Mouse (Mus musculus): ENCODE results near the gene Man2b1. TPM values are rescaled to one million over a fixed set of nuclear protein-coding genes. Genes with fewer than 3 reads are reported as not detected.

Man2b1 gene
- polyA plus RNA-seq, 1 experiment from 2014 or later: 41.5 TPM

DNA sequence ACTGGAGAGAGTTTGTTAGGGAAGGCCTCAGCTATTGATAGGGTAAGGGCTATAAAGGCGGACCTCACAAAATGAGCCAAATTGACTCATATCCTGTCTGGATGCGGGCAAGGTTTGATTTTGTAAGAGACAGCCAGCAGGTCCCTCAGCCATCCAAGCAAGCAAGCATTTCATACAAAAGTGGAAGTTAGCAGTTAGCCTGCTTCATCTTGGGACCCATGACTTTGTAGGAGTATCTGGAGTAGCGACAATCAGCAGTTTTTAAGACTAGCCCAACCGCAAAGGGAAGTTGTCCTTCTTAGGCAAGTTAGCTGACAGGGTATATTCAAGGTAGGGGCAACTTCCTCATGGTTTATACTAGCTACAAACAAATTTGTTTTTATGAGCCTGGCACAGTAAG lies 59.4 kb downstream of the Man2b1 start:
- Histone ChIP-seq H3K9me3 (replicated peaks) (peaks cover 12% of the 10 kb centered on the region), H3K4me1 (no peaks in the 10 kb centered on the region), H3K9ac (no peak overlapping the region), H3K27ac (no peak overlapping the region), H3K4me2 (no peak overlapping the region), H3K4me3 (replicated peaks) (no peak overlapping the region), H3K36me3 (no peaks in the 10 kb centered on the region), H3K27me3 (no peaks in the 10 kb centered on the region)
- 96% methylated on average over 4 of the region's 4 CpGs for WGBS
- ATAC-seq (replicated peaks; ENCODE audit: low FRiP score): no peak

Small RNA genes lying within 50 kb of the gene (microRNA-seq; reads per million reads assigned to microRNA genes)
- gene Gm23388 (1.2 reads per million), gene Mir7070 (0.89 reads per million)

Other genes with a start within 250 kb of the Man2b1 start
- gene Rad23a, start 242.6 kb upstream of the Man2b1 start, polyA plus RNA-seq (2015; fragmentation: Nextera tagmentation; extraction: Ambion mirVana): 112 and 122 TPM in 2 replicates
- 1,039 and 1,041 TPM in 2 replicates for gene Calr, start 236.3 kb upstream of the Man2b1 start, polyA plus RNA-seq (2015; fragmentation: Nextera tagmentation; extraction: Ambion mirVana)
- gene Farsa, start 226.3 kb upstream of the Man2b1 start, polyA plus RNA-seq (2015; fragmentation: Nextera tagmentation; extraction: Ambion mirVana): 102 and 103 TPM in 2 replicates
- gene Syce2, start 211.2 kb upstream of the Man2b1 start, polyA plus RNA-seq (2015; fragmentation: Nextera tagmentation; extraction: Ambion mirVana): 66.5 and 70.3 TPM in 2 replicates
- 49.8 and 51.2 TPM in 2 replicates for gene Gcdh, start 189.3 kb upstream of the Man2b1 start, polyA plus RNA-seq (2015; fragmentation: Nextera tagmentation; extraction: Ambion mirVana)
- gene Klf1, start 181.3 kb upstream of the Man2b1 start, polyA plus RNA-seq (2015; fragmentation: Nextera tagmentation; extraction: Ambion mirVana): 3.4 and 7.2 TPM in 2 replicates
- 8.3 and 8.6 TPM in 2 replicates for gene Dnase2a, start 174.7 kb upstream of the Man2b1 start, polyA plus RNA-seq (2015; fragmentation: Nextera tagmentation; extraction: Ambion mirVana)
- gene Mast1, start 145.9 kb upstream of the Man2b1 start, polyA plus RNA-seq (2015; fragmentation: Nextera tagmentation; extraction: Ambion mirVana): 0.40 and 0.48 TPM in 2 replicates
- 0.45 and 0.49 TPM in 2 replicates for gene Rtbdn, start 136.3 kb upstream of the Man2b1 start, polyA plus RNA-seq (2015; fragmentation: Nextera tagmentation; extraction: Ambion mirVana)
- not detected in 2 replicates for gene Gm49661, start 113.8 kb upstream of the Man2b1 start, polyA plus RNA-seq (2015; fragmentation: Nextera tagmentation; extraction: Ambion mirVana)
- 808 and 824 TPM in 2 replicates for gene Prdx2, start 113.7 kb upstream of the Man2b1 start, polyA plus RNA-seq (2015; fragmentation: Nextera tagmentation; extraction: Ambion mirVana)
- gene Rnaseh2a, start 113.5 kb upstream of the Man2b1 start, polyA plus RNA-seq (2015; fragmentation: Nextera tagmentation; extraction: Ambion mirVana): 125 and 129 TPM in 2 replicates
- 9.6 TPM in 2 replicates for gene Junb, start 104.6 kb upstream of the Man2b1 start, polyA plus RNA-seq (2015; fragmentation: Nextera tagmentation; extraction: Ambion mirVana)
- gene Hook2, start 92.7 kb upstream of the Man2b1 start, polyA plus RNA-seq (2015; fragmentation: Nextera tagmentation; extraction: Ambion mirVana): 25.3 and 27.0 TPM in 2 replicates
- gene Best2, start 68.7 kb upstream of the Man2b1 start, polyA plus RNA-seq (2015; fragmentation: Nextera tagmentation; extraction: Ambion mirVana): 0.10 TPM in 1 of 2 replicates, not detected in the other
- gene Asna1, start 58.0 kb upstream of the Man2b1 start, polyA plus RNA-seq (2015; fragmentation: Nextera tagmentation; extraction: Ambion mirVana): 133 and 143 TPM in 2 replicates
- gene Trir, start 56.4 kb upstream of the Man2b1 start, polyA plus RNA-seq (2015; fragmentation: Nextera tagmentation; extraction: Ambion mirVana): 119 and 120 TPM in 2 replicates
- 25.8 and 30.0 TPM in 2 replicates for gene Tnpo2, start 46.4 kb upstream of the Man2b1 start, polyA plus RNA-seq (2015; fragmentation: Nextera tagmentation; extraction: Ambion mirVana)
- gene Fbxw9, start 23.2 kb upstream of the Man2b1 start, polyA plus RNA-seq (2015; fragmentation: Nextera tagmentation; extraction: Ambion mirVana): 28.9 and 32.1 TPM in 2 replicates
- gene Gm5741, start 15.3 kb upstream of the Man2b1 start, polyA plus RNA-seq (2015; fragmentation: Nextera tagmentation; extraction: Ambion mirVana): 0.66 and 0.82 TPM in 2 replicates
- 68.8 and 72.3 TPM in 2 replicates for gene Dhps, start 11.5 kb upstream of the Man2b1 start, polyA plus RNA-seq (2015; fragmentation: Nextera tagmentation; extraction: Ambion mirVana)
- gene Wdr83os, start 2.5 kb upstream of the Man2b1 start, polyA plus RNA-seq (2015; fragmentation: Nextera tagmentation; extraction: Ambion mirVana): 141 TPM in 2 replicates
- 43.3 and 45.1 TPM in 2 replicates for gene Wdr83, start 2.0 kb upstream of the Man2b1 start, polyA plus RNA-seq (2015; fragmentation: Nextera tagmentation; extraction: Ambion mirVana)
- 2.0 and 2.6 TPM in 2 replicates for gene Zfp791, start 39.8 kb downstream of the Man2b1 start, polyA plus RNA-seq (2015; fragmentation: Nextera tagmentation; extraction: Ambion mirVana)
- gene Cks1brt, start 68.7 kb downstream of the Man2b1 start, polyA plus RNA-seq (2015; fragmentation: Nextera tagmentation; extraction: Ambion mirVana): not detected in 2 replicates
- not detected in 2 replicates for gene Olfr371, start 142.7 kb downstream of the Man2b1 start, polyA plus RNA-seq (2015; fragmentation: Nextera tagmentation; extraction: Ambion mirVana)
- gene Orc6, start 216.4 kb downstream of the Man2b1 start, polyA plus RNA-seq (2015; fragmentation: Nextera tagmentation; extraction: Ambion mirVana): 110 and 111 TPM in 2 replicates
- gene Vps35, start 216.5 kb downstream of the Man2b1 start, polyA plus RNA-seq (2015; fragmentation: Nextera tagmentation; extraction: Ambion mirVana): 142 and 144 TPM in 2 replicates

Data from kidney, embryonic 15.5 days (tissue).